In genomic region chr10:116444371-116444770, GRCm38 (mm10) we compare ENCODE assay signal across 14 mouse cellular contexts. TPM values are rescaled to one million over a fixed set of nuclear protein-coding genes. Genes with fewer than 3 reads are reported as not detected.
"Had no signal": no experiment of that assay in that cellular context is flagged by ENCODE, and none has a peak within 500 bp of the region (broad histone marks: within the 10 kb centered on the region; RNA-seq: fewer than 3 reads in every experiment).

No protein-coding gene starts in this region.

- H3K4me3 ChIP-seq: kidney, embryonic 15.5 days; left cerebral cortex, adult 2 months; limb, embryonic 10.5 days; liver, embryonic 13.5 days; midbrain, embryonic 15.5 days; neural tube, embryonic 12.5 days had no signal

- DNase-seq: kidney, adult 2 months; kidney, postnatal 14 days; liver, embryonic 13.5 days; lung, adult 2 months; lung, postnatal 36 days had no signal

- H3K9ac ChIP-seq: kidney, embryonic 15.5 days; liver, embryonic 13.5 days; midbrain, embryonic 15.5 days; neural tube, embryonic 12.5 days had no signal

- H3K27ac ChIP-seq: kidney, embryonic 15.5 days; left cerebral cortex, adult 2 months; limb, embryonic 10.5 days; liver, embryonic 13.5 days; midbrain, embryonic 15.5 days; neural tube, embryonic 12.5 days had no signal

- H3K36me3 ChIP-seq: kidney, embryonic 15.5 days; liver, embryonic 13.5 days; midbrain, embryonic 15.5 days had no signal

- H3K4me1 ChIP-seq: kidney, embryonic 15.5 days; liver, embryonic 13.5 days; midbrain, embryonic 15.5 days; neural tube, embryonic 12.5 days had no signal

- H3K4me2 ChIP-seq: kidney, embryonic 15.5 days; liver, embryonic 13.5 days; midbrain, embryonic 11.5 days; midbrain, embryonic 15.5 days; neural tube, embryonic 12.5 days had no signal

- ATAC-seq: lung, postnatal 0 days; midbrain, embryonic 15.5 days had no signal

- H3K27me3 ChIP-seq: kidney, embryonic 15.5 days; liver, embryonic 13.5 days; midbrain, embryonic 15.5 days; neural tube, embryonic 12.5 days had no signal

- H3K9me3 ChIP-seq: limb, embryonic 10.5 days; midbrain, embryonic 15.5 days had no signal

RNA-seq across cellular contexts. Expression of gene Kcnmb4, which starts 29.3 kb away (rescaled TPM):
- total RNA-seq: megakaryocyte, adult 5-6 weeks; monocyte, adult 5-6 weeks had no signal
